In genomic region chr1:83496380-83496779, GRCm38 (mm10) we compare ENCODE assay signal across 21 mouse cellular contexts.
"Had no signal": no experiment of that assay in that cellular context is flagged by ENCODE, and none has a peak within 500 bp of the region (broad histone marks: within the 10 kb centered on the region; RNA-seq: fewer than 3 reads in every experiment).

No protein-coding gene starts in this region.

- H3K27ac ChIP-seq: limb, embryonic 13.5 days; liver, embryonic 12.5 days; liver, embryonic 15.5 days; lung, embryonic 15.5 days; stomach, embryonic 15.5 days had no signal

- H3K4me2 ChIP-seq: limb, embryonic 13.5 days; liver, embryonic 12.5 days; liver, embryonic 15.5 days; lung, embryonic 15.5 days; stomach, embryonic 15.5 days had no signal

- H3K4me3 ChIP-seq: limb, embryonic 13.5 days; liver, embryonic 12.5 days; liver, embryonic 15.5 days; lung, embryonic 15.5 days; megakaryocyte, embryonic 14.5 days; stomach, embryonic 15.5 days had no signal

- DNase-seq: kidney, adult 18-20 months; kidney, adult 9 months; kidney, postnatal 14 days; kidney, postnatal 4 days; left cerebral cortex, postnatal 4 days; liver; lung, adult 18-20 months; lung, postnatal 10 days; lung, postnatal 36 days; retina, postnatal 1 day; right cerebral cortex, postnatal 25 days; spleen, adult 18-20 months; thymus, adult 18-20 months; thymus, postnatal 36 days had no signal

- H3K36me3 ChIP-seq: limb, embryonic 13.5 days; liver, embryonic 12.5 days; liver, embryonic 15.5 days; lung, embryonic 15.5 days; stomach, embryonic 15.5 days had no signal

- ATAC-seq: intestine, embryonic 16.5 days; liver, embryonic 12.5 days had no signal

- H3K27me3 ChIP-seq: limb, embryonic 13.5 days; liver, embryonic 12.5 days; liver, embryonic 15.5 days; lung, embryonic 15.5 days; megakaryocyte, embryonic 14.5 days; stomach, embryonic 15.5 days had no signal

- H3K9ac ChIP-seq: limb, embryonic 13.5 days; liver, embryonic 12.5 days; liver, embryonic 15.5 days; lung, embryonic 15.5 days; stomach, embryonic 15.5 days had no signal

- H3K4me1 ChIP-seq: limb, embryonic 13.5 days; liver, embryonic 12.5 days; liver, embryonic 15.5 days; lung, embryonic 15.5 days; megakaryocyte, embryonic 14.5 days; stomach, embryonic 15.5 days had no signal

- H3K9me3 ChIP-seq: limb, embryonic 13.5 days; liver, embryonic 12.5 days; liver, embryonic 15.5 days; lung, embryonic 15.5 days; stomach, embryonic 15.5 days had no signal
